Mouse (Mus musculus) layer of hippocampus, postnatal 36 days (tissue): ENCODE data around the gene Gm7971. TPM values are rescaled to one million over a fixed set of nuclear protein-coding genes. Genes with fewer than 3 reads are reported as not detected.
"Not testable (repeated sequence)": the region's sequence is repeated elsewhere in the genome, so short reads cannot be mapped to it uniquely, and the experiment has no call there.

Source experiments
- DNase-seq, 2 experiments: peaks; one replicate each; pipeline ENCODE4 v3.0.0; 2022
- total RNA-seq, 2 experiments: library from RNA; stranded (reverse); gene quantifications; 2 replicates each; pipeline ENCODE4 v1.2.3; 2021

The Gm7971 gene
- total RNA-seq = not detected

DNA sequence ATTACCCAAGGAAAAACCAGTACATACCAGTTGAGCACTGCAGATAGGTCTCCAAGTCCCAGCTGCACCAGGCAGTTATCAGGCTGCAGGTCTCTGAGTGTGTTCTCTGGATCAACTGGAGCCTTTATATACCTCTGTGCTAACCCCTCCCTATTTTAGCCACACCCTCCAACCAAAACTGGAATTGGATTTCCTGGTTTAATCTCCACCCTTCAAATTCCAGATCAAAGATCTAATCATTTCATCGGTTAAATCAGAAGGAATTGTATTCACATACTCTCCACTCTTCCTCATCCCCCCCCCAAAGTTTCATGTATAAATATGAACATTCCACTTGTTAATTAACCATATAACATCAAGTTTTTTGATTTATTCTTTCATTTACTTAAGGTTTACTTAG, at the start of gene Gm7971:
Gene Gm7971 (minus strand): TSS at position 101 of the 400 bp plus-strand sequence.
- not testable (repeated sequence) for DNase-seq

Other genes starting within 250 kb of the Gm7971 start
- gene D5Ertd577e, start 138.1 kb downstream of the Gm7971 start, total RNA-seq = not detected
- gene Gm3286, start 84.1 kb downstream of the Gm7971 start, total RNA-seq = not detected
- not detected for gene Gm7978, start 141.3 kb upstream of the Gm7971 start, total RNA-seq
- gene Gm7982, start 147.1 kb upstream of the Gm7971 start, total RNA-seq = not detected
- not detected for gene E330014E10Rik, start 181.1 kb upstream of the Gm7971 start, total RNA-seq